Mouse (Mus musculus): ENCODE results near the gene Emg1.
"Not testable (repeated sequence)": the region's sequence is repeated elsewhere in the genome, so short reads cannot be mapped to it uniquely, and the experiment has no call there.

The Emg1 gene

GRCm38 (mm10) chr6:124708289-124708889 is 3.6 kb downstream of the Emg1 start:
- in situ Hi-C loops (cut with MboI), result no loop called here

GRCm38 (mm10) chr6:124706061-124706627 is 5.8 kb downstream of the Emg1 start:
- in situ Hi-C loops (cut with MboI), result no loop called here

GRCm38 (mm10) chr6:124704417-124704816 is 7.6 kb downstream of the Emg1 start:
- in situ Hi-C loops (cut with MboI), result no loop called here

GRCm38 (mm10) chr6:124703789-124704188 is 8.2 kb downstream of the Emg1 start:
- in situ Hi-C loops (cut with MboI), result no loop called here

- in situ Hi-C loops (cut with MboI), result no loop called here
Measured at GRCm38 (mm10) chr6:124702784-124703103, 9.2 kb downstream of the Emg1 start.

- in situ Hi-C loops (cut with MboI), result no loop called here
Measured at GRCm38 (mm10) chr6:124702102-124702783, 9.7 kb downstream of the Emg1 start.

GRCm38 (mm10) chr6:124701338-124701737 is 10.6 kb downstream of the Emg1 start:
- in situ Hi-C loops (cut with MboI), result no loop called here

GRCm38 (mm10) chr6:124699962-124700610 is 11.9 kb downstream of the Emg1 start:
- in situ Hi-C loops (cut with MboI), result no loop called here

GRCm38 (mm10) chr6:124699366-124699765 is 12.6 kb downstream of the Emg1 start:
- in situ Hi-C loops (cut with MboI), result no loop called here

- in situ Hi-C loops (cut with MboI), result no loop called here
Measured at GRCm38 (mm10) chr6:124698751-124699150, 13.2 kb downstream of the Emg1 start.

GRCm38 (mm10) chr6:124696441-124697150 is 15.4 kb downstream of the Emg1 start:
- in situ Hi-C loops (cut with MboI), result no loop called here

- in situ Hi-C loops (cut with MboI), result no loop called here
Measured at GRCm38 (mm10) chr6:124694166-124694955, 17.6 kb downstream of the Emg1 start.

- in situ Hi-C loops (cut with MboI), result no loop called here
Measured at GRCm38 (mm10) chr6:124693243-124693981, 18.6 kb downstream of the Emg1 start.

- in situ Hi-C loops (cut with MboI), result no loop called here
Measured at GRCm38 (mm10) chr6:124690517-124690916, 21.5 kb downstream of the Emg1 start.

- in situ Hi-C loops (cut with MboI), result no loop called here
Measured at GRCm38 (mm10) chr6:124689011-124689410, 23.0 kb downstream of the Emg1 start.

GRCm38 (mm10) chr6:124688151-124688758 is 23.7 kb downstream of the Emg1 start:
- in situ Hi-C loops (cut with MboI), result no loop called here

GRCm38 (mm10) chr6:124686644-124687043 is 25.3 kb downstream of the Emg1 start:
- in situ Hi-C loops (cut with MboI), result not testable (repeated sequence)

- in situ Hi-C loops (cut with MboI), result no loop called here
Measured at GRCm38 (mm10) chr6:124685606-124686386, 26.2 kb downstream of the Emg1 start.

GRCm38 (mm10) chr6:124683591-124684417 is 28.2 kb downstream of the Emg1 start:
- in situ Hi-C loops (cut with MboI), result no loop called here

Measured in mature B cell (primary cell).